Mouse (Mus musculus): Measurements from ENCODE around the gene Ints1. TPM values are rescaled to one million over a fixed set of nuclear protein-coding genes. Genes with fewer than 3 reads are reported as not detected.

Ints1 gene
- polyA plus RNA-seq, 1 experiment from 2014 or later = 22.2 TPM

GRCm38 (mm10) chr5:139726186-139726585 is 49.3 kb downstream of the Ints1 start:
- H3K4me1 ChIP-seq (replicated peaks) = peaks cover 22% of the 10 kb centered on the region
- no peak overlapping the region for H3K9ac ChIP-seq
- no peaks in the 10 kb centered on the region for H3K9me3 ChIP-seq
- H3K4me3 ChIP-seq (replicated peaks) = no peak overlapping the region
- no peaks in the 10 kb centered on the region for H3K27me3 ChIP-seq (replicated peaks)
- H3K4me2 ChIP-seq (replicated peaks) = no peak overlapping the region
- H3K36me3 ChIP-seq = no peaks in the 10 kb centered on the region
- WGBS = 85% methylated on average over 3 of the region's 3 CpGs
- ATAC-seq = no peak
- no peak overlapping the region for H3K27ac ChIP-seq

- H3K4me3 ChIP-seq (replicated peaks) = no peak overlapping the region
- H3K4me1 ChIP-seq (replicated peaks) = peaks cover 9% of the 10 kb centered on the region
- no peak overlapping the region for H3K9ac ChIP-seq
- no peaks in the 10 kb centered on the region for H3K36me3 ChIP-seq
- H3K27me3 ChIP-seq (replicated peaks) = no peaks in the 10 kb centered on the region
- WGBS = 33% methylated on average over 10 of the region's 10 CpGs
- no peak overlapping the region for H3K27ac ChIP-seq
- ATAC-seq = no peak
- no peaks in the 10 kb centered on the region for H3K9me3 ChIP-seq
- no peak overlapping the region for H3K4me2 ChIP-seq (replicated peaks)
Measured at GRCm38 (mm10) chr5:139724336-139725116, 50.9 kb downstream of the Ints1 start.

- Histone ChIP-seq H3K27ac (no peak overlapping the region), H3K9me3 (no peaks in the 10 kb centered on the region), H3K4me3 (replicated peaks) (no peak overlapping the region), H3K27me3 (replicated peaks) (no peaks in the 10 kb centered on the region), H3K4me2 (replicated peaks) (no peak overlapping the region), H3K4me1 (replicated peaks) (peaks cover 13% of the 10 kb centered on the region), H3K9ac (no peak overlapping the region), H3K36me3 (no peaks in the 10 kb centered on the region)
- ATAC-seq = no peak
- WGBS = 70% methylated on average over 9 of the region's 9 CpGs
Measured at GRCm38 (mm10) chr5:139723113-139723512, 52.4 kb downstream of the Ints1 start.

GRCm38 (mm10) chr5:139722709-139723108 is 52.8 kb downstream of the Ints1 start:
- Histone ChIP-seq H3K9me3 (no peaks in the 10 kb centered on the region), H3K27ac (no peak overlapping the region), H3K36me3 (no peaks in the 10 kb centered on the region), H3K9ac (no peak overlapping the region), H3K4me2 (replicated peaks) (no peak overlapping the region), H3K27me3 (replicated peaks) (no peaks in the 10 kb centered on the region), H3K4me1 (replicated peaks) (peaks cover 13% of the 10 kb centered on the region), H3K4me3 (replicated peaks) (no peak overlapping the region)
- WGBS = 67% methylated on average over 6 of the region's 6 CpGs
- no peak for ATAC-seq

GRCm38 (mm10) chr5:139718949-139719348 is 56.5 kb downstream of the Ints1 start:
- no peak for ATAC-seq

GRCm38 (mm10) chr5:139718540-139718939 is 56.9 kb downstream of the Ints1 start:
- 69% methylated on average over 6 of the region's 6 CpGs for WGBS
- no peak for ATAC-seq
- Histone ChIP-seq H3K4me1 (replicated peaks) (0 out of 2 replicates have a peak, but pooled peaks cover 5% of the 10 kb centered on the region), H3K27me3 (replicated peaks) (no peaks in the 10 kb centered on the region), H3K27ac (no peak overlapping the region; the same call in 1 of the 2 replicates), H3K9ac (no peak overlapping the region), H3K36me3 (no peaks in the 10 kb centered on the region), H3K9me3 (no peaks in the 10 kb centered on the region), H3K4me2 (replicated peaks) (no peak overlapping the region), H3K4me3 (replicated peaks) (no peak overlapping the region)

More at GRCm38 (mm10) chr5:139718949-139719348, 56.5 kb downstream of the Ints1 start:
- no peaks in the 10 kb centered on the region for H3K27me3 ChIP-seq (replicated peaks)
- no peak overlapping the region for H3K27ac ChIP-seq
- H3K4me1 ChIP-seq (replicated peaks) = 0 out of 2 replicates have a peak, but pooled peaks cover 5% of the 10 kb centered on the region
- H3K4me3 ChIP-seq (replicated peaks) = no peak overlapping the region
- no peak overlapping the region for H3K9ac ChIP-seq
- no peaks in the 10 kb centered on the region for H3K36me3 ChIP-seq
- no peaks in the 10 kb centered on the region for H3K9me3 ChIP-seq
- WGBS = 76% methylated on average over 7 of the region's 7 CpGs
- no peak overlapping the region for H3K4me2 ChIP-seq (replicated peaks)

GRCm38 (mm10) chr5:139717723-139718122 is 57.8 kb downstream of the Ints1 start:
- H3K9ac ChIP-seq = no peak overlapping the region
- 92% methylated on average over 2 of the region's 2 CpGs for WGBS
- H3K27ac ChIP-seq = no peak overlapping the region
- no peak overlapping the region for H3K4me3 ChIP-seq (replicated peaks)
- no peaks in the 10 kb centered on the region for H3K27me3 ChIP-seq (replicated peaks)
- ATAC-seq = peak; percentile 67
- H3K4me2 ChIP-seq (replicated peaks) = no peak overlapping the region
- H3K36me3 ChIP-seq = no peaks in the 10 kb centered on the region
- 0 out of 2 replicates have a peak, but pooled peaks cover 5% of the 10 kb centered on the region for H3K4me1 ChIP-seq (replicated peaks)
- H3K9me3 ChIP-seq = no peaks in the 10 kb centered on the region

- Histone ChIP-seq H3K4me1 (replicated peaks) (0 out of 2 replicates have a peak, but pooled peaks cover 3% of the 10 kb centered on the region), H3K27me3 (replicated peaks) (no peaks in the 10 kb centered on the region), H3K4me2 (replicated peaks) (no peak overlapping the region), H3K9me3 (no peaks in the 10 kb centered on the region), H3K4me3 (replicated peaks) (no peak overlapping the region), H3K9ac (no peak overlapping the region), H3K36me3 (peaks cover 5% of the 10 kb centered on the region; the same call in 1 of the 2 replicates), H3K27ac (no peak overlapping the region)
- 93% methylated on average over 10 of the region's 10 CpGs for WGBS
- ATAC-seq = no peak
Measured at GRCm38 (mm10) chr5:139706496-139706895, 69.0 kb downstream of the Ints1 start.

- no peak overlapping the region for H3K4me2 ChIP-seq (replicated peaks)
- H3K9me3 ChIP-seq = no peaks in the 10 kb centered on the region
- H3K9ac ChIP-seq = no peak overlapping the region
- no peaks in the 10 kb centered on the region; the same call in 1 of the 2 replicates for H3K36me3 ChIP-seq
- 0 out of 2 replicates have a peak, but pooled peaks cover 3% of the 10 kb centered on the region for H3K4me1 ChIP-seq (replicated peaks)
- WGBS = 63% methylated on average over 2 of the region's 2 CpGs
- ATAC-seq = peak; percentile 18; the same call in 1 of the 2 replicates
- H3K27ac ChIP-seq = no peak overlapping the region
- H3K4me3 ChIP-seq (replicated peaks) = no peak overlapping the region
- no peaks in the 10 kb centered on the region for H3K27me3 ChIP-seq (replicated peaks)
Measured at GRCm38 (mm10) chr5:139702905-139703304, 72.6 kb downstream of the Ints1 start.

- Histone ChIP-seq H3K9ac (no peak overlapping the region), H3K4me1 (replicated peaks) (0 out of 2 replicates have a peak, but pooled peaks cover 3% of the 10 kb centered on the region), H3K27me3 (replicated peaks) (no peaks in the 10 kb centered on the region), H3K4me3 (replicated peaks) (no peak overlapping the region), H3K36me3 (no peaks in the 10 kb centered on the region; the same call in 1 of the 2 replicates), H3K27ac (no peak overlapping the region), H3K9me3 (no peaks in the 10 kb centered on the region), H3K4me2 (replicated peaks) (no peak overlapping the region)
- ATAC-seq = peak; percentile 24; the same call in 1 of the 2 replicates
- WGBS = 50% methylated on average over 10 of the region's 10 CpGs
Measured at GRCm38 (mm10) chr5:139702236-139702635, 73.2 kb downstream of the Ints1 start.
